Mouse (Mus musculus): ENCODE results near the gene Zfp697. TPM values are rescaled to one million over a fixed set of nuclear protein-coding genes. Genes with fewer than 3 reads are reported as not detected.
"Not testable (repeated sequence)": the region's sequence is repeated elsewhere in the genome, so short reads cannot be mapped to it uniquely, and the experiment has no call there.

Gene Zfp697
- total RNA-seq, 2 experiments from 2014 or later, result 5.9 to 6.9 TPM

GRCm38 (mm10) chr3:98368283-98368682 is 14.0 kb upstream of the Zfp697 start:
- DNase-seq, result no peak
- intact Hi-C loops (cut with DNase I), result no loop called here

DNA sequence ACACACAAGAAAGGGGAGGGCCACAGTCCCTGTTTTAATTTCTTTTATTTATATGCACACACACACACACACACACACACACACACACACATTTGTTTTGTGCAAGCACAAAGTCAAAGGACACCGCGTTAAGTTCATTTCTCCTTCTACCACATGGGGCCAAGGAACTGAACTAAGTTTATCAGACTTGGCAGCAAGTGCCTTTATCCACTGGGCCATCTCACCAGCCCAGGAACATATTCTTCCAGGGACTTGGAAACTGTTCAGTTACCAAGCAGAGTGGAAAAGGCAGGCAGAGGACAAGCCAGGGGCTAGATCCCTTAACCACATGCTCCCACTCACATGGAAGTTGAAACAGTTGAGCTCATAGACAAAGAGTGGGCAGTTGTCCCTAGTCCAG is 13.5 kb upstream of the Zfp697 start:
- intact Hi-C loops (cut with DNase I), result no loop called here
- DNase-seq, result no peak

DNA sequence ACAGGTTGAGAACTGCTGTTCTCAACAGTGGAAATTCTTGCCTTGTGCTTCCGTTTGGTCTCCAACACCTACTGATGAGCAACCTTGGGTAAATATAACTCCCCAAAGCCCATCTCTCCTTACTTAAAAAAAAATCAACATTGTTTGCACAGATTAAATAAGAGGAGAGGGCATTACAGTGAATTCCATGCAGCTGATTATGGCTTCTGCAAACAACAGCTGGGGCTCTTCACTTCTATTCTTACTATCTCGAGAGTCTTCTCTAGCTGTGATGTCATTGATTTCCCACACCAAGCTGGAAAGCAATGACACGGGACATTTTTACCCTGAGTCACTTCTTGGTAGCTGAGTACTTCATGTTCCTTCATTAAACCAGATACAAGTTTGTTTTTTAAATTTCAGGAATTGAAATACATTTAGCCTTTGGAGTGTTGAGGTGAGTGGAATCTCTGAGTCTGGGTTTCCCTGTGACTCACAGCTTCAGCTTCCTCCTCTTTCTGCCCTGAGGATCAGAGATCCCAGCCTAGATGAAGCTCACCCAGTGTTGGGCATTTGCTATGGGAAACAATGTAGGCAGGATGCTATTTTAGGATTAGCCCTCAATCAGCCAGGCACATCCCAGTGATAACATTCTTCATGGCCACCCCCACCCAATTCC is 8.1 kb upstream of the Zfp697 start:
- DNase-seq, result peak in 1 of 2 experiments; percentile 62

GRCm38 (mm10) chr3:98374980-98375379 is 7.3 kb upstream of the Zfp697 start:
- no peak for DNase-seq
- intact Hi-C loops (cut with DNase I), result no loop called here

More for the DNA sequence above, 8.1 kb upstream of the Zfp697 start:
- intact Hi-C loops (cut with DNase I), result no loop called here

- DNase-seq, result no peak
- intact Hi-C loops (cut with DNase I), result no loop called here
These were observed 4.0 kb upstream of the Zfp697 start for GRCm38 (mm10) chr3:98378267-98378666.

DNA sequence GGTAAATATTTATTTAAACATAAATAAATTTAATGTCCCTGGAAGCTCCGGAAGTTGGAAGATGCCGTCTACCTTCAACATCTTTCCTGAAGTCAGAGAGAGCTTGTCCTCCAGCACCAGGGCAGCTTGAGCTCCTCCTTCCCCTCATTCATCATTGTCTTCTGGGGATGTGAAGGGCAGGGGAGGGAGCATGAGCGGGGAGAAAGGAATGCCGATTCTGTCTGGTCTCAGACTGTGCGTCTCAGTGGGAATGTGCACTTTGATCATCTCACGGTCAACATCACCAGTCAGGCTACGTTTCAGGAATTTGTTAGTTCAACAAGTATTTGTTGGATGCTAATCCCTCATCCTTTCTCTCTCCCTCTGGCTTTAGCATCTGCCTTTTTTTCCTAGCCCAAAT is 3.0 kb upstream of the Zfp697 start:
- no peak for DNase-seq
- intact Hi-C loops (cut with DNase I), result no loop called here

DNA sequence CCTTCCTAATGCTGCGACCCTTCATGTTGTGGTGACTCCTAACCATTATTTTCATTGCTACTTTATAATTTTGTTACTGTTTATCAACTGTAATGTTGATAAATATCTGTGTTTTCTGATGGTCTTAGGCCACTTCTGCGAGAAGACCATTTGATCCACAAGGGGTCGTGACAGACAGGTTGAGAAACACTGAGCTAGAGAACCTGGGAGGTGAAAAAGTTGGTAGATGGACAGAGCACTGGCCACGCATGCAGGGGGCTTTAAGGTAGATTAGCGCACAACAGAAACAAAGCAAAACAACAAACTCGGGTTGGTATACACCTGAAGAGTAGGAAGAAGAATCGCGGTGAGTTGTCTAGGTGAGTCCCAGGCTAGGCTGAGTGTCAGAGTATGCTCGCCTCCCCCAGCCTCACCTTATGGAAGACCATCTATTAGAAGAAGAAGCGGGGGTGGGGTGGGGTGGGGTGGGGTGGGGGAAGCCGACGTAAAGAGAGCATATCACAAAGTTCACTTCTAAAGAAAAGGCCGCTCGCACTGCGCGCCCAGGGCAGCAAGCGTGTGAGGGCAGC is 500 bp upstream of the Zfp697 start:
- no peak for DNase-seq
- intact Hi-C loops (cut with DNase I), result loop anchor here (2.0 kb wide), 1 partner anchor 35 kb away; no protein-coding TSS in a partner anchor

GRCm38 (mm10) chr3:98383024-98383790 is 946 bp downstream of the Zfp697 start:
- intact Hi-C loops (cut with DNase I), result loop anchor here (2.0 kb wide), 1 partner anchor 34 kb away; no protein-coding TSS in a partner anchor
- DNase-seq, result no peak

DNA sequence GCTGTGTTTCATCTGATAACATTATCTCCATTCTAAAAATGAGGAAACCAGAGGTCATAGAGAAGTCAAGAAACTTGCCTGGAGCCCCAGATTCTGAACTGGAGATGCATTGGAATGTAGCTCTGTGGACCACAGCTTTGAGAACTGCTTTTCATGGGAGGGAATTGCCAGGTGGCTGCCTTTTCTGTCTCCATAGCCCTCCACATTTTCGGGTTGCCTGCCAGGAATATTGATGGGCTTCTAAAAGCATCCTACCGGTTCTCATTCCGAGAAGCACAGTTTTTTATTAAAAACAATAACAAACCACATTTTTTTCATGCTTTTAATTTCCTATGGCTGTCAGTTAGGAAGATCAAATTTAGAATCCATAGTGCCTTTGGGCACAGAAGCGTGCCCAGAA is 4.8 kb downstream of the Zfp697 start:
- intact Hi-C loops (cut with DNase I), result no loop called here
- DNase-seq, result no peak

DNA sequence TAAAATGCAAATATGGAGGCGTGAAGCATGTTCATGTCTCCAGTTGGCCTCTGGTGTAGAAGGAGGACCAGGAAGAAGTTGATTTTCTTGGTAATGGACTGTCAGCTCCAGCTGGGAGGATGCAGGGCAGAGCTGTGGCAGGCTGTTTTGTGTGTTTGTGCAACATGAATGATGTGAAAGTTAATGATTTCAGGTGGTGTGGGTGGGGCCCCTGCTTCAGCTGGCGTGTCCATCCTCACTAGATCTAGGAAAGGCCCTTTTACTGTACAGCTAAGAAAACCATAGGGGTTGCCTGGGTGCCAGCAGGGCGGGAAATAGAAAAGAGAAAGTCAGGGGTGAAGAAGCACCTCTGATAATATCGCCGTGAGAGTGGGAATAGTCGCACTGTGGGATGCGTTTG is 5.5 kb downstream of the Zfp697 start:
- intact Hi-C loops (cut with DNase I), result no loop called here

GRCm38 (mm10) chr3:98389305-98389704 is 7.0 kb downstream of the Zfp697 start:
- intact Hi-C loops (cut with DNase I), result no loop called here

More for the DNA sequence above, 5.5 kb downstream of the Zfp697 start:
- DNase-seq, result no peak

GRCm38 (mm10) chr3:98404268-98404895 is 22.1 kb downstream of the Zfp697 start:
- intact Hi-C loops (cut with DNase I), result loop anchor here (10.0 kb wide), 1 partner anchor 1250 kb away; the partner anchor contains the start of gene Acp6
- DNase-seq, result not testable (repeated sequence)

More at GRCm38 (mm10) chr3:98389305-98389704, 7.0 kb downstream of the Zfp697 start:
- DNase-seq, result no peak

- DNase-seq, result not testable (repeated sequence)
- intact Hi-C loops (cut with DNase I), result loop anchor here (5.0 to 10.0 kb wide), 2 partner anchors 1251 to 1469 kb away; partner anchors contain the start of gene Acp6
These were observed 23.6 kb downstream of the Zfp697 start for GRCm38 (mm10) chr3:98405877-98406276.

- peak in 1 of 2 experiments; percentile 33 for DNase-seq
- intact Hi-C loops (cut with DNase I), result loop anchor here (5.0 to 10.0 kb wide), 2 partner anchors 1252 to 1469 kb away; partner anchors contain the start of gene Acp6
These were observed 24.4 kb downstream of the Zfp697 start for GRCm38 (mm10) chr3:98406569-98407144.

GRCm38 (mm10) chr3:98407261-98407780 is 25.1 kb downstream of the Zfp697 start:
- intact Hi-C loops (cut with DNase I), result loop anchor here (5.0 to 10.0 kb wide), 2 partner anchors 1253 to 1470 kb away; partner anchors contain the start of gene Acp6

GRCm38 (mm10) chr3:98410619-98411580 is 28.6 kb downstream of the Zfp697 start:
- DNase-seq, result peak in 1 of 2 experiments; percentile 45
- intact Hi-C loops (cut with DNase I), result not testable (repeated sequence)

More at GRCm38 (mm10) chr3:98407261-98407780, 25.1 kb downstream of the Zfp697 start:
- not testable (repeated sequence) for DNase-seq

- DNase-seq, result no peak
- intact Hi-C loops (cut with DNase I), result loop anchor here (2.0 kb wide), 1 partner anchor 19 kb away; no protein-coding TSS in a partner anchor
These were observed 31.5 kb downstream of the Zfp697 start for GRCm38 (mm10) chr3:98413733-98414132.

- no peak for DNase-seq
- intact Hi-C loops (cut with DNase I), result no loop called here
These were observed 32.0 kb downstream of the Zfp697 start for GRCm38 (mm10) chr3:98414296-98414695.

Measured in heart, postnatal 36 days (tissue).